Mouse (Mus musculus) ES-E14 (cell line): Measurements from ENCODE around the gene H2-Ob.
A peak's percentile ranks its signal among the peaks of the same experiment; 100 is the strongest.

Experiments used
- MAFK ChIP-seq: IDR thresholded peaks from 2 replicates; pipeline ENCODE4 v1.6.1; 2014; ENCODE audit warnings: mild to moderate bottlenecking, low read depth, low read length, inconsistent platforms; ENCODE audit not compliant: insufficient read depth
- ZC3H11A ChIP-seq: IDR thresholded peaks from 2 replicates; pipeline ENCODE4 v1.6.1; 2012; ENCODE audit warnings: low read depth, mild to moderate bottlenecking, inconsistent platforms, low read length, borderline replicate concordance

- TF ChIP-seq MAFK, result no peak
- 0 out of 2 replicates have a peak, but pooled peaks have one; percentile 19 for TF ChIP-seq ZC3H11A
Observed at GRCm38 (mm10) chr17:34204303-34205010, 34.2 kb upstream of the H2-Ob start.
